Mouse (Mus musculus): Measurements from ENCODE around the gene Mdm1. TPM values are rescaled to one million over a fixed set of nuclear protein-coding genes. Genes with fewer than 3 reads are reported as not detected.
A peak's percentile ranks its signal among the peaks of the same experiment; 100 is the strongest.
"Not testable (repeated sequence)": the region's sequence is repeated elsewhere in the genome, so short reads cannot be mapped to it uniquely, and the experiment has no call there.

The Mdm1 gene
- total RNA-seq, 2 experiments from 2014 or later, result 9.5 to 10.5 TPM

GRCm38 (mm10) chr10:118130016-118130415, 11.6 kb upstream of the Mdm1 start:
- no peak for DNase-seq (ENCODE audit: low spot score in 2 of 2)
- Histone ChIP-seq H3K27ac (no peak overlapping the region), H3K4me3 (no peak overlapping the region)
- no peak for TF ChIP-seq CTCF (conservative IDR thresholded peaks at IDR 0.05)

- Histone ChIP-seq H3K4me3 (no peak overlapping the region), H3K27ac (no peak overlapping the region)
- no peak for TF ChIP-seq CTCF (conservative IDR thresholded peaks at IDR 0.05)
- DNase-seq (ENCODE audit: low spot score in 2 of 2), result no peak
Measured at GRCm38 (mm10) chr10:118132993-118133392, 8.6 kb upstream of the Mdm1 start.

DNA sequence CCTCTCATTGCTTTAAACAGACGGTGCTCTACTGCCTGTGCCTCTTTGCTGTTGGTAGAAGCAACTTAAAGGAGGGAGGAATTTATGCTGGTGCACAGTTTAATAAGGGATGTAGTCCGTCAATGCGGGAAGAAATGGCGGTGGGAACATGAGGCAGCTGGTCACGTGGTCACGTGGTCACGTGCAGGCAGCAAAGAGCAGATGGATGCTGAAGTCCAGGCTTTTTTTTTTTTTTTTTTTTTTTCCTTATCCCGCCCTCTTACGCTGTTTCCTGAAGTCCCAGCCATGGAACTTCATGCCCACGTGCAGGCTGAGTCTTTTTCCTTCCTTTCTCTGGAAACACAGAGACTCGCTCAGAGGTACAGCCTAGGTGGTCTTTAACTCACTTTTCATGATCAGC, 3.1 kb upstream of the Mdm1 start:
- TF ChIP-seq CTCF (conservative IDR thresholded peaks at IDR 0.05), result no peak

GRCm38 (mm10) chr10:118139837-118140570, 1.6 kb upstream of the Mdm1 start:
- Histone ChIP-seq H3K4me3 (no peak overlapping the region), H3K27ac (no peak overlapping the region)
- no peak for DNase-seq (ENCODE audit: low spot score in 2 of 2)
- TF ChIP-seq CTCF (conservative IDR thresholded peaks at IDR 0.05), result no peak

More for the DNA sequence above, 3.1 kb upstream of the Mdm1 start:
- DNase-seq (ENCODE audit: low spot score in 2 of 2), result no peak
- Histone ChIP-seq H3K4me3 (no peak overlapping the region), H3K27ac (no peak overlapping the region)

- H3K27ac ChIP-seq, result no peak overlapping the region
- TF ChIP-seq CTCF (conservative IDR thresholded peaks at IDR 0.05), result no peak
- DNase-seq (ENCODE audit: low spot score in 2 of 2), result peak; percentile 26 to 30
- peak overlapping the region; percentile 73 for H3K4me3 ChIP-seq
Measured at GRCm38 (mm10) chr10:118141884-118142801, 532 bp downstream of the Mdm1 start.

DNA sequence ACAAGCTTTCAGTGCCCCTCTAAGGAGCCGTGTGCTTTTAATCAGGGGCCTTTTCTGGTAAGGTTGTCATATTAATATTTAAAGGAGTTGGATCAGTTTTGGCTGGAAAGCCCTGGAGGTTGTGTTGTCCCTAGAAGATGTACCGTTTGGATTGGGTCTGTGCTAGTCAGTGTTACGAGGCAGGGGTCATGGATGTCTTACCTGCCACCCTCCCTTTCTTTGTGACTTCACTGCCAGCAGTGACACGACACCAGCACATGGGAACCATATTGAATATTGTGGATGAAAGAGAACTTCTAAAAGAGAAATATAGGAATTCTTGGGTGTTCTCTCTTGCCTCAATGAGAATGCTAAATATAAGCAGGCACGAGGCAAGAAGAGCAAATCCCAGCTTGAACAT, 7.8 kb downstream of the Mdm1 start:
- DNase-seq (ENCODE audit: low spot score in 2 of 2), result no peak
- no peak for TF ChIP-seq CTCF (conservative IDR thresholded peaks at IDR 0.05)

DNA sequence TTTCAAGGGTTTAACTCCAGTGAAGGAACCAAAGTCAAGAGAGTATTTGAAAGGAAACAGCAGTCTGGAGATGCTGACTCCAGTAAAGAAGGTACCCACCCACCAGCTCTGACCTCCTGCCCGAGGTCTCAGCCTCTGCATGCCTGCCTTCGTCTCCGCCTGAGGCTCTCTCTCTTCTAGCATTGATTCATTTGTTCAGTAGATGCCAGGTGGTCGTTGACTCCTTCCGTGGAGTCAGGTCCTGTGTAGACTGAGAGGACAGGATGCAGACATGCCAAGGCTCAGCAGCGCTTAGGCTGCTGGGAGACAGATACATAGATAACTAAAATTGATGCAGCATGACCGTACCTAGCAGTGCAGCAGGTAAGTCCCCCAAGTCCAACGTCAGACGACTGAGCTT, 9.3 kb downstream of the Mdm1 start:
- DNase-seq (ENCODE audit: low spot score in 2 of 2), result no peak
- no peak for TF ChIP-seq CTCF (conservative IDR thresholded peaks at IDR 0.05)
- H3K27ac ChIP-seq, result no peak overlapping the region

More for the DNA sequence above, 7.8 kb downstream of the Mdm1 start:
- H3K27ac ChIP-seq, result no peak overlapping the region
- H3K4me3 ChIP-seq, result no peak overlapping the region

GRCm38 (mm10) chr10:118155932-118156331, 14.3 kb downstream of the Mdm1 start:
- Histone ChIP-seq H3K27ac (no peak overlapping the region), H3K4me3 (no peak overlapping the region)
- no peak for DNase-seq (ENCODE audit: low spot score in 2 of 2)
- peak; percentile 78 for TF ChIP-seq CTCF (conservative IDR thresholded peaks at IDR 0.05)

More for the DNA sequence above, 9.3 kb downstream of the Mdm1 start:
- no peak overlapping the region for H3K4me3 ChIP-seq

- no peak for TF ChIP-seq CTCF (conservative IDR thresholded peaks at IDR 0.05)
- no peak overlapping the region for H3K27ac ChIP-seq
- H3K4me3 ChIP-seq, result no peak overlapping the region
- peak; percentile 44 to 74 for DNase-seq (ENCODE audit: low spot score in 2 of 2)
Measured at GRCm38 (mm10) chr10:118161131-118161530, 19.5 kb downstream of the Mdm1 start.

GRCm38 (mm10) chr10:118169212-118169611, 27.6 kb downstream of the Mdm1 start:
- Histone ChIP-seq H3K4me3 (no peak overlapping the region), H3K27ac (no peak overlapping the region)
- no peak for TF ChIP-seq CTCF (conservative IDR thresholded peaks at IDR 0.05)
- no peak for DNase-seq (ENCODE audit: low spot score in 2 of 2)

- no peak for TF ChIP-seq CTCF (conservative IDR thresholded peaks at IDR 0.05)
- Histone ChIP-seq H3K4me3 (no peak overlapping the region), H3K27ac (no peak overlapping the region)
- DNase-seq (ENCODE audit: low spot score in 2 of 2), result no peak
Measured at GRCm38 (mm10) chr10:118172416-118172815, 30.8 kb downstream of the Mdm1 start.

DNA sequence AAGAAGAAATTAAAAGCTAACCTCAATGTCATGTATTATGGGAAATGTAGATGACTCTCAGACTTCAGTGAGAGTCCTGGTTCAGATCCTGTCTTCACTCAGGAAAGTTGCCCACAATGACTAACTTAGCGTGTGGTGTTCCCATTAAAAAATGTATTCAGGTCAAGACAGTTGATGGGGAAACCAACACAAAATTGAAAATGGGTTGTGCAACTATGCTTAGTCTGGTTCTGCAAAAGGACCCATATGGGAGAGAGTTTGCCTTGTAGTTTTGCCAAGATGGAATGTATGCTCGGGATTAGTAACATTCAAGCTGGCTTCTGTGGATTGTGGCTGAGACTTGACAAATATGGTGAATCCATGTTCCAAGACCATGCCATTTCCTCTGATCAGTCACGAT, 31.3 kb downstream of the Mdm1 start:
- Histone ChIP-seq H3K27ac (no peak overlapping the region), H3K4me3 (no peak overlapping the region)
- peak in 1 of 2 experiments; percentile 5 for DNase-seq (ENCODE audit: low spot score in 2 of 2)
- no peak for TF ChIP-seq CTCF (conservative IDR thresholded peaks at IDR 0.05)

DNA sequence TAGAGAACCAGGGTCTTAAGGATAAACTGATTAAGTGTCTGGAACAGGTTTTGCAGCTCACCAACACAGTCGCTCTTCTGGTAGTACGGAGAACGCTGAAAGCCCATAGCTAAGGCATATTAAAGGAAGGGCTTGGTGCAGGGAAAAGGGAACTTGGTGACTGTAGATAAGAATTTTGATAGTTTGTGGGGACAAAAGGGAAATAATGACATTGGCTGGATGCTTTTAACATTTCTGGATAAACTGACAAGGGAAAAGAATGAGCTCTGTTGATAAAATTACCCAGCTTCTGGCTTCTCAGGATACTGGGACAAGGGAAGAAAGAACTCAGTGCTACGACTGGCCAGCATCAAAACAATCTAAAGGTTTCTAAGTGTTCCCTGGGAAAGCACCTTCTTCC, 33.9 kb downstream of the Mdm1 start:
- H3K27ac ChIP-seq; H3K4me3 ChIP-seq; DNase-seq (ENCODE audit: low spot score in 2 of 2): not testable (repeated sequence)
